Mouse (Mus musculus): ENCODE measurements at regions not wholly inside any gene's neighbourhood (a gene's known extent, or its start where the extent isn't known, plus 50 kb on each side); places are given as distances from the start of the nearest gene placed in this dataset.

DNA sequence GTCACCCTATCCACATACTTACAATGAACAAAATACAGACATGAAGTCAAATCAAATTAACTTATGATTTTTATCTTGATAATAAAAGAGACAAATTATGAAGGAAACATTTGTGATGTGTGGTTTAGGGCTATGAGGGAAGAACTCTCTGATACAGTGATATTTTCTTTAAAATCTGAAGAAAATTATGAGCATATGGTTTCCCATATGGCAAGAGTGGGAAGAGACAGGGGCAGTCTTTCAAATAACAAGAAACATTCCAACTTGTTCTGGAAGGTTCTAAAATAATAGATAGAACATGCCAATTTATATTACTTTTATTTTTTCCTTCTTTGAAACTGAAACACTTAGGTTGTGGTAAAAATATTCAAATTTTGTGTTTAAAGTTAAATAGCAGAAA lies 1585.3 kb upstream of the B3galt2 start:
- DNase-seq, result no peak

Data from adrenal gland, adult 2 months (tissue).